Comparison of ENCODE assay signal across 17 mouse cellular contexts in the genomic region with DNA sequence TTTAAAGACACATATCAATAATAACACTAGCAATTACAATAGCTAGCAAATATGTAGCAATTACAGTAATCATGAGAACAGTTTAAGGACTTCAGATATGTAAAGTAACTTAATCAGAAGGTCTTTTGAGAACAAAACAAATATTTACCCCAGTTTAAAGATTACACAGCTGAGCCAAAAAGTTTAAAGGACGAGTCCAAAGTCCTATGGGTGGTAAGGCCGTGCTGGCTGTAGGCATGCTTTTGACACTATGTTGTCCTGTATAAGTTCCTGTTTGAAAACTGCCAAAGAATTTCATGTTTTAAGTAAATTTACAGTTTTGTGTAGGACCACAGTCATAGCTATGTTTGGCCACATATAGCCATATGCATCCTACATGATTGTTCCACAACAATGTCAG.
DNase-seq lines count a peak whose midpoint lies in the region; ATAC-seq and TF ChIP-seq lines count a peak whose summit lies in the region.
"Had no signal": no experiment of that assay in that cellular context is flagged by ENCODE, and none has a peak within 500 bp of the region (broad histone marks: within the 10 kb centered on the region; RNA-seq: fewer than 3 reads in every experiment).

No protein-coding gene starts in this region.

- H3K27ac ChIP-seq in liver, adult 2 months (replicated peaks; ENCODE audit: insufficient read depth, low read depth, low read length), result no peak overlapping the region
- H3K27ac ChIP-seq in liver, embryonic 11.5 days (ENCODE audit: low read depth, low read length), result no peak overlapping the region
- no peak overlapping the region for H3K27ac ChIP-seq in hindbrain, embryonic 10.5 days
- H3K27ac ChIP-seq in heart, embryonic 12.5 days (ENCODE audit: poor library complexity, severe bottlenecking), result no peak overlapping the region
- H3K27ac ChIP-seq: embryonic facial prominence, embryonic 10.5 days; limb, embryonic 15.5 days; midbrain, embryonic 15.5 days had no signal

- H3K4me2 ChIP-seq in liver, embryonic 11.5 days, result no peak overlapping the region
- H3K4me2 ChIP-seq in myocyte (ENCODE audit: low read depth), result peak overlapping the region; percentile 36
- no peak overlapping the region for H3K4me2 ChIP-seq in heart, embryonic 12.5 days
- H3K4me2 ChIP-seq: limb, embryonic 15.5 days; midbrain, embryonic 15.5 days had no signal

- peak; percentile 68 for ATAC-seq in liver, embryonic 11.5 days (replicated peaks; ENCODE audit: low FRiP score)
- no peak for ATAC-seq in heart, embryonic 12.5 days (ENCODE audit: insufficient number of reproducible peaks, low FRiP score)
- ATAC-seq: forebrain, embryonic 14.5 days; midbrain, embryonic 15.5 days had no signal

- no peaks in the 10 kb centered on the region for H3K79me2 ChIP-seq in liver, adult 2 months (ENCODE audit: control insufficient read depth, insufficient read depth, low read length)
- H3K79me2 ChIP-seq in myocyte (ENCODE audit: control insufficient read depth, insufficient read depth), result no peaks in the 10 kb centered on the region

- no peak for TF ChIP-seq POLR2A in liver, adult 2 months (IDR thresholded peaks at IDR 0.05; ENCODE audit: extremely low read depth, insufficient read depth, low read length)
- no peak for TF ChIP-seq POLR2A in myocyte (IDR thresholded peaks at IDR 0.05; ENCODE audit: insufficient read length, low read depth)

- no peaks in the 10 kb centered on the region for H3K36me3 ChIP-seq in liver, adult 2 months (ENCODE audit: control insufficient read depth, insufficient read depth, low read length)
- no peaks in the 10 kb centered on the region for H3K36me3 ChIP-seq in liver, embryonic 11.5 days (ENCODE audit: control insufficient read depth, insufficient read depth, low read length)
- H3K36me3 ChIP-seq in myocyte (ENCODE audit: control insufficient read depth, insufficient read depth), result no peaks in the 10 kb centered on the region
- H3K36me3 ChIP-seq in hindbrain, embryonic 10.5 days, result no peaks in the 10 kb centered on the region
- no peaks in the 10 kb centered on the region for H3K36me3 ChIP-seq in heart, embryonic 12.5 days
- H3K36me3 ChIP-seq: embryonic facial prominence, embryonic 10.5 days; limb, embryonic 15.5 days; midbrain, embryonic 15.5 days had no signal

- H3ac ChIP-seq in myocyte (ENCODE audit: control insufficient read depth, insufficient read length), result no peak overlapping the region

- no peak overlapping the region for H3K4me3 ChIP-seq in liver, adult 2 months (ENCODE audit: insufficient read depth, low read depth, low read length)
- no peak overlapping the region for H3K4me3 ChIP-seq in liver, embryonic 11.5 days (ENCODE audit: low read depth, low read length)
- H3K4me3 ChIP-seq in myocyte, result no peak overlapping the region
- no peak overlapping the region for H3K4me3 ChIP-seq in hindbrain, embryonic 10.5 days
- H3K4me3 ChIP-seq in heart, embryonic 12.5 days, result no peak overlapping the region
- H3K4me3 ChIP-seq: embryonic facial prominence, embryonic 10.5 days; limb, embryonic 15.5 days; megakaryocyte, embryonic 14.5 days; midbrain, embryonic 15.5 days had no signal

- 18% methylated on average over 2 of the region's 2 CpGs for WGBS in liver, adult 2 months
- WGBS in liver, embryonic 11.5 days, result 60% methylated on average over 2 of the region's 2 CpGs
- WGBS in hindbrain, embryonic 10.5 days, result 83% methylated on average over 2 of the region's 2 CpGs
- WGBS in heart, embryonic 12.5 days, result 81% methylated on average over 2 of the region's 2 CpGs

- H3K9me3 ChIP-seq in liver, embryonic 11.5 days (ENCODE audit: control insufficient read depth, low read length), result no peaks in the 10 kb centered on the region
- H3K9me3 ChIP-seq in hindbrain, embryonic 10.5 days, result no peaks in the 10 kb centered on the region
- H3K9me3 ChIP-seq in heart, embryonic 12.5 days (replicated peaks), result no peaks in the 10 kb centered on the region
- H3K9me3 ChIP-seq: embryonic facial prominence, embryonic 10.5 days; limb, embryonic 15.5 days; megakaryocyte, embryonic 14.5 days; midbrain, embryonic 15.5 days had no signal

- no peak overlapping the region for H3K9ac ChIP-seq in liver, adult 2 months (ENCODE audit: low read depth, low read length)
- H3K9ac ChIP-seq in liver, embryonic 11.5 days (ENCODE audit: low read depth, low read length), result no peak overlapping the region
- H3K9ac ChIP-seq in heart, embryonic 12.5 days, result no peak overlapping the region
- H3K9ac ChIP-seq: limb, embryonic 15.5 days; midbrain, embryonic 15.5 days had no signal

- no peaks in the 10 kb centered on the region for H3K27me3 ChIP-seq in liver, adult 2 months (ENCODE audit: control insufficient read depth, insufficient read depth, low read length)
- H3K27me3 ChIP-seq in liver, embryonic 11.5 days (replicated peaks; ENCODE audit: control insufficient read depth, insufficient read depth, low read length), result no peaks in the 10 kb centered on the region
- no peaks in the 10 kb centered on the region for H3K27me3 ChIP-seq in myocyte (ENCODE audit: control insufficient read depth, insufficient read depth, insufficient read length)
- H3K27me3 ChIP-seq in hindbrain, embryonic 10.5 days (ENCODE audit: insufficient read depth, poor library complexity, severe bottlenecking), result no peaks in the 10 kb centered on the region
- no peaks in the 10 kb centered on the region for H3K27me3 ChIP-seq in heart, embryonic 12.5 days (replicated peaks)
- H3K27me3 ChIP-seq: limb, embryonic 15.5 days; megakaryocyte, embryonic 14.5 days; midbrain, embryonic 15.5 days had no signal

- TF ChIP-seq CTCF in liver, adult 2 months (IDR thresholded peaks at IDR 0.05; ENCODE audit: low read depth, low read length), result no peak

- DNase-seq in liver, adult 2 months (ENCODE audit: extremely low read depth, low read depth, low spot score), result peak; percentile 63
- no peak for DNase-seq in liver
- no peak for DNase-seq in liver, embryonic 11.5 days (ENCODE audit: low spot score)
- DNase-seq in hindbrain, embryonic 10.5 days (ENCODE audit: low spot score), result no peak
- DNase-seq in heart, adult 11 months, result no peak
- DNase-seq: adrenal gland, adult 2 months; cerebellum, adult 8-10 months; gastrocnemius, postnatal 14 days; lung, postnatal 10 days; right cerebral cortex, postnatal 25 days had no signal

- no peaks in the 10 kb centered on the region for H3K4me1 ChIP-seq in liver, adult 2 months (ENCODE audit: control insufficient read depth, insufficient read depth, low read length)
- H3K4me1 ChIP-seq in liver, embryonic 11.5 days (replicated peaks; ENCODE audit: control insufficient read depth, insufficient read depth, low read length), result no peaks in the 10 kb centered on the region
- no peaks in the 10 kb centered on the region for H3K4me1 ChIP-seq in hindbrain, embryonic 10.5 days (replicated peaks)
- H3K4me1 ChIP-seq in heart, embryonic 12.5 days (replicated peaks), result no peaks in the 10 kb centered on the region
- H3K4me1 ChIP-seq: embryonic facial prominence, embryonic 10.5 days; limb, embryonic 15.5 days; megakaryocyte, embryonic 14.5 days; midbrain, embryonic 15.5 days had no signal

TF ChIP-seq in myocyte, 11 proteins besides CTCF, POLR2A, EP300 and RAD21:
- TF ChIP-seq MAX (IDR thresholded peaks at IDR 0.05; ENCODE audit: low read depth), result no peak
- no peak for TF ChIP-seq SRF (IDR thresholded peaks at IDR 0.05; ENCODE audit: control insufficient read depth, insufficient read length, low read depth)
- TF ChIP-seq POLR2AphosphoS2 (IDR thresholded peaks at IDR 0.05; ENCODE audit: insufficient read length, low read depth), result no peak
- TF ChIP-seq E2F4 (IDR thresholded peaks at IDR 0.05; ENCODE audit: insufficient read depth), result no peak
- no peak for TF ChIP-seq MYOD1 (IDR thresholded peaks at IDR 0.05; ENCODE audit: control insufficient read depth in 1 of 3, insufficient read length in 2 of 3, low read depth in 2 of 3)
- TF ChIP-seq USF1 (IDR thresholded peaks at IDR 0.05; ENCODE audit: low read depth), result no peak
- TF ChIP-seq TCF3 (IDR thresholded peaks at IDR 0.05; ENCODE audit: insufficient read length, low read depth), result no peak
- TF ChIP-seq MYOG (IDR thresholded peaks at IDR 0.05; ENCODE audit: control insufficient read depth in 1 of 3, insufficient read depth in 1 of 3, insufficient read length in 2 of 3, low read depth in 2 of 3), result no peak
- TF ChIP-seq CEBPB (IDR thresholded peaks at IDR 0.05; ENCODE audit: insufficient read depth, poor library complexity, severe bottlenecking), result no peak
- TF ChIP-seq TCF12 (IDR thresholded peaks at IDR 0.05; ENCODE audit: insufficient read depth, poor library complexity, severe bottlenecking), result no peak
- no peak for TF ChIP-seq REST (IDR thresholded peaks at IDR 0.05; ENCODE audit: insufficient read depth, insufficient read length)
TF ChIP-seq in myocyte: peak in this region for 0.
